Mouse (Mus musculus) MEL (cell line): Measurements from ENCODE around the gene Polr2j. TPM values are rescaled to one million over a fixed set of nuclear protein-coding genes. Genes with fewer than 3 reads are reported as not detected.
A peak's percentile ranks its signal among the peaks of the same experiment; 100 is the strongest.

Experiments used
- DNase-seq: peaks from one replicate; pipeline ENCODE4 v3.0.0; 2011; ENCODE audit warnings: low read depth, low spot score
- H3K27ac ChIP-seq: 2 replicates; pipeline ENCODE4 v1.5.1; 2012; ENCODE audit warnings: low read depth, mild to moderate bottlenecking, control low read depth, low read length, moderate library complexity; ENCODE audit not compliant: control insufficient read depth
- H3K27me3 ChIP-seq, 2 experiments: fragments of 150-350 bp in 1 of 2; sonication (generic) in 1 of 2; 2 replicates each; pipeline ENCODE4 v1.6.1; 2012; ENCODE audit warnings: low read length in 2 of 2, mild to moderate bottlenecking in 2 of 2, improper control_type of control experiment in 1 of 2, moderate library complexity in 1 of 2; ENCODE audit not compliant: insufficient read depth in 2 of 2, control insufficient read depth in 1 of 2
- H3K36me3 ChIP-seq, 2 experiments: 2 replicates each; pipeline ENCODE4 v1.6.1; 2012 to 2014; ENCODE audit warnings: low read length in 2 of 2, improper control_type of control experiment in 1 of 2, inconsistent platforms in 1 of 2, mild to moderate bottlenecking in 1 of 2; ENCODE audit not compliant: insufficient read depth in 2 of 2, control insufficient read depth in 1 of 2
- H3K4me1 ChIP-seq, 2 experiments: fragments of 150-350 bp in 1 of 2; sonication (generic) in 1 of 2; 2 replicates each; pipeline ENCODE4 v1.6.1; 2012; ENCODE audit warnings: low read length in 2 of 2, improper control_type of control experiment in 1 of 2, mild to moderate bottlenecking in 1 of 2; ENCODE audit not compliant: insufficient read depth in 2 of 2, control insufficient read depth in 1 of 2
- H3K4me3 ChIP-seq, 2 experiments: fragments of 150-350 bp in 1 of 2; sonication (generic) in 1 of 2; 2 replicates each; pipeline ENCODE4 v1.5.1; 2012; ENCODE audit warnings: low read depth in 2 of 2, low read length in 2 of 2, mild to moderate bottlenecking in 2 of 2, moderate library complexity in 2 of 2, control low read depth in 1 of 2, improper control_type of control experiment in 1 of 2; ENCODE audit not compliant: control insufficient read depth in 1 of 2, insufficient read depth in 1 of 2
- H3K79me2 ChIP-seq: 2 replicates; pipeline ENCODE4 v1.6.1; 2012; ENCODE audit warnings: mild to moderate bottlenecking, low read length, moderate library complexity; ENCODE audit not compliant: control insufficient read depth, poor library complexity, insufficient read depth
- H3K9ac ChIP-seq: 2 replicates; pipeline ENCODE4 v1.6.1; 2012; ENCODE audit warnings: low read depth, mild to moderate bottlenecking, control low read depth, low read length, moderate library complexity; ENCODE audit not compliant: control insufficient read depth, poor library complexity, severe bottlenecking
- H3K9me3 ChIP-seq: fragments of 150-350 bp; sonication (generic); replicated peaks from 2 replicates; pipeline ENCODE4 v1.6.1; 2012; ENCODE audit warnings: mild to moderate bottlenecking, low read length, improper control_type of control experiment, moderate library complexity; ENCODE audit not compliant: insufficient read depth
- CHD1 ChIP-seq: IDR thresholded peaks from 2 replicates; pipeline ENCODE4 v1.6.1; 2012; ENCODE audit warnings: low read depth, mild to moderate bottlenecking, inconsistent platforms, low read length, improper control_type of control experiment
- CHD2 ChIP-seq: IDR thresholded peaks from 2 replicates; pipeline ENCODE4 v1.6.1; 2011; ENCODE audit warnings: low read length, improper control_type of control experiment
- ELF1 ChIP-seq: IDR thresholded peaks from 2 replicates; pipeline ENCODE4 v1.6.1; 2014; ENCODE audit warnings: low read depth, mild to moderate bottlenecking, inconsistent platforms, low read length, improper control_type of control experiment, moderate library complexity
- GABPA ChIP-seq: IDR thresholded peaks from 2 replicates; pipeline ENCODE4 v1.6.1; 2012; ENCODE audit warnings: low read depth, mild to moderate bottlenecking, inconsistent platforms, low read length, improper control_type of control experiment, moderate library complexity
- GATA1 ChIP-seq: IDR thresholded peaks from 2 replicates; pipeline ENCODE4 v1.6.1; 2011; ENCODE audit warnings: low read depth, low read length, improper control_type of control experiment
- JUND ChIP-seq: IDR thresholded peaks from 2 replicates; pipeline ENCODE4 v1.6.1; 2011; ENCODE audit warnings: low read depth, mild to moderate bottlenecking, improper control_type of control experiment, low read length
- MAFK ChIP-seq: IDR thresholded peaks from 2 replicates; pipeline ENCODE4 v1.6.1; 2011; ENCODE audit warnings: low read depth, mild to moderate bottlenecking, low read length, improper control_type of control experiment, borderline replicate concordance
- MAX ChIP-seq: IDR thresholded peaks from 2 replicates; pipeline ENCODE4 v1.6.1; 2011; ENCODE audit warnings: low read length, improper control_type of control experiment
- MEF2A ChIP-seq: IDR thresholded peaks from 2 replicates; pipeline ENCODE4 v1.6.1; 2014; ENCODE audit warnings: low read depth, mild to moderate bottlenecking, inconsistent platforms, low read length, improper control_type of control experiment; ENCODE audit not compliant: poor library complexity, insufficient replicate concordance, severe bottlenecking; ENCODE audit errors: extremely low read depth
- MXI1 ChIP-seq: IDR thresholded peaks from 2 replicates; pipeline ENCODE4 v1.6.1; 2011; ENCODE audit warnings: mild to moderate bottlenecking, low read depth, low read length, improper control_type of control experiment
- MYB ChIP-seq: IDR thresholded peaks from 2 replicates; pipeline ENCODE4 v1.6.1; 2011; ENCODE audit warnings: mild to moderate bottlenecking, low read depth, low read length, improper control_type of control experiment
- MYC ChIP-seq: IDR thresholded peaks from 2 replicates; pipeline ENCODE4 v1.6.1; 2011; ENCODE audit warnings: low read depth, mild to moderate bottlenecking, low read length, improper control_type of control experiment, moderate library complexity
- NELFE ChIP-seq: IDR thresholded peaks from 2 replicates; pipeline ENCODE4 v1.6.1; 2011; ENCODE audit warnings: low read depth, low read length, improper control_type of control experiment
- POLR2A ChIP-seq, 2 experiments: IDR thresholded peaks; 2 replicates each; pipeline ENCODE4 v1.6.1; 2011 to 2012; ENCODE audit warnings: low read length in 2 of 2, mild to moderate bottlenecking in 2 of 2, control low read depth in 1 of 2, improper control_type of control experiment in 1 of 2, low read depth in 1 of 2, moderate library complexity in 1 of 2; ENCODE audit not compliant: control insufficient read depth in 1 of 2, insufficient read depth in 1 of 2, poor library complexity in 1 of 2
- POLR2AphosphoS2 ChIP-seq: IDR thresholded peaks from 2 replicates; pipeline ENCODE4 v1.6.1; 2011; ENCODE audit warnings: low read length, improper control_type of control experiment
- POLR2AphosphoS5 ChIP-seq: IDR thresholded peaks from 2 replicates; pipeline ENCODE4 v1.6.1; 2012; ENCODE audit warnings: low read depth, borderline replicate concordance, mild to moderate bottlenecking, inconsistent platforms, low read length, moderate library complexity, mixed read lengths
- RCOR1 ChIP-seq: IDR thresholded peaks from 2 replicates; pipeline ENCODE4 v1.6.1; 2012; ENCODE audit warnings: low read depth, mild to moderate bottlenecking, inconsistent platforms, low read length, improper control_type of control experiment
- SIN3A ChIP-seq: IDR thresholded peaks from 2 replicates; pipeline ENCODE4 v1.6.1; 2012; ENCODE audit warnings: low read length, improper control_type of control experiment, inconsistent platforms
- TBP ChIP-seq: IDR thresholded peaks from 2 replicates; pipeline ENCODE4 v1.8.0; 2011; ENCODE audit warnings: low read depth, low read length, improper control_type of control experiment
- UBTF ChIP-seq: IDR thresholded peaks from 2 replicates; pipeline ENCODE4 v1.6.1; 2012; ENCODE audit warnings: low read depth, mild to moderate bottlenecking, inconsistent platforms, low read length, improper control_type of control experiment, moderate library complexity, borderline replicate concordance; ENCODE audit not compliant: insufficient read depth
- USF2 ChIP-seq, 2 experiments: IDR thresholded peaks; 2 replicates each; pipeline ENCODE4 v1.6.1; 2011 to 2012; ENCODE audit warnings: improper control_type of control experiment in 2 of 2, low read length in 2 of 2, borderline replicate concordance in 1 of 2, inconsistent platforms in 1 of 2, low read depth in 1 of 2, mild to moderate bottlenecking in 1 of 2; ENCODE audit not compliant: insufficient read depth in 1 of 2
- ZKSCAN1 ChIP-seq: IDR thresholded peaks from 2 replicates; pipeline ENCODE4 v1.6.1; 2012; ENCODE audit warnings: low read depth, mild to moderate bottlenecking, inconsistent platforms, low read length, improper control_type of control experiment, moderate library complexity
- ZMIZ1 ChIP-seq: IDR thresholded peaks from 2 replicates; pipeline ENCODE4 v1.6.1; 2012; ENCODE audit warnings: low read depth, mild to moderate bottlenecking, inconsistent platforms, low read length, improper control_type of control experiment, moderate library complexity
- ZNF384 ChIP-seq: IDR thresholded peaks from 2 replicates; pipeline ENCODE4 v1.6.1; 2012; ENCODE audit warnings: low read depth, mild to moderate bottlenecking, inconsistent platforms, low read length, improper control_type of control experiment
- polyA plus RNA-seq, 2 experiments: library from polyadenylated mRNA; stranded (reverse) in 1 of 2; unstranded in 1 of 2; fragments of >175 nt in 1 of 2; fragments of >200 nt in 1 of 2; gene quantifications; 2 replicates each; pipeline versions ENCODE4 v1.2.1 to v1.2.4; 2012; ENCODE audit warnings: low replicate concordance in 2 of 2, low read depth in 1 of 2; ENCODE audit not compliant: insufficient read length in 2 of 2, insufficient read depth in 1 of 2, missing spikeins in 1 of 2
- total RNA-seq: library from RNA; depleted of rRNA; stranded (reverse); fragments of 300-350 nt; gene quantifications from 2 replicates; pipeline ENCODE4 v1.2.3, GENCODE M21; 2012

The Polr2j gene
- total and polyA plus RNA-seq, 3 experiments = 269 to 316 TPM; not detected in 1

DNA sequence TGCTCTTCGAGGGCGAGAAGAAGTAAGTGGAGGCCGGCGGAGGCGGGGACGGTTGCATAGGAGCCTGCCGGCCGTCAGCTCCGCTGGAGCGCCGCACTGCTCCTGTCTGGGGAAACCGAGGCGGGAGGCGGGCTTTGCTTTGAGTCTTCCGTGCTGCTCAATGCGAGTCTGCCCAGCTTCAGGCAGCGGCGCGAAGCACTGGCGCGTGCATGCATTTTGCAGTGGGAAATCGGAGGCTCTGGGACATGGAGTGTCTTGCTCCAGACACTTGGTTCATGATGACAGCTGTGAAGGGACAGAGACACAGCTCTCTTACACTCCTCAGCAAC lies 317 bp downstream of the Polr2j start:
- H3K9ac ChIP-seq = peak overlapping the region; percentile 94
- H3K27ac ChIP-seq = peak overlapping the region; percentile 67
- peaks cover 1 to 3% of the 10 kb centered on the region in 2 experiments; a peak in 2 of 4 replicates for H3K36me3 ChIP-seq
- H3K9me3 ChIP-seq = no peaks in the 10 kb centered on the region
- H3K4me1 ChIP-seq = peaks cover 0 to 15% of the 10 kb centered on the region in 2 experiments; a peak in 2 of 4 replicates
- no peaks in the 10 kb centered on the region for H3K27me3 ChIP-seq
- no peak for TF ChIP-seq GABPA
- no peak for TF ChIP-seq GATA1
- no peak for TF ChIP-seq NELFE
- peak; percentile 58 for TF ChIP-seq SIN3A
- TF ChIP-seq MAX = peak; percentile 77; the same call in 1 of the 2 replicates
- no peak for TF ChIP-seq CHD2
- TF ChIP-seq MXI1 = no peak; the same call in none of the 2 replicates
- TF ChIP-seq MAFK = no peak
- TF ChIP-seq ZKSCAN1 = no peak
- no peak for TF ChIP-seq JUND
- no peak; a peak in 1 of 4 replicates for TF ChIP-seq POLR2A (IDR thresholded peaks at IDR 0.05; ENCODE audit: control insufficient read depth in 1 of 2, insufficient read depth in 1 of 2, low read depth in 1 of 2, low read length in 2 of 2, poor library complexity in 1 of 2)
- TF ChIP-seq RCOR1 = no peak
- no peak for TF ChIP-seq CHD1
- TF ChIP-seq MYC = peak; percentile 6; the same call in 1 of the 2 replicates
- TF ChIP-seq MEF2A = no peak
- no peak for TF ChIP-seq TBP
- TF ChIP-seq POLR2AphosphoS2 = no peak
- TF ChIP-seq ZNF384 = no peak
- TF ChIP-seq POLR2AphosphoS5 = no peak
- TF ChIP-seq ELF1 = no peak
- TF ChIP-seq USF2 (IDR thresholded peaks at IDR 0.05; ENCODE audit: borderline replicate concordance in 1 of 2, insufficient read depth in 1 of 2, low read depth in 1 of 2, low read length in 2 of 2) = no peak
- TF ChIP-seq UBTF = no peak
- no peak; the same call in 1 of the 2 replicates for TF ChIP-seq ZMIZ1
- peak; percentile 4; the same call in 1 of the 2 replicates for TF ChIP-seq MYB
- TF ChIP-seq, all 39 proteins: peak for 4
- no peak for DNase-seq
- peak overlapping the region; percentile 71 to 84 for H3K4me3 ChIP-seq
- peaks cover 26% of the 10 kb centered on the region for H3K79me2 ChIP-seq
